Mouse (Mus musculus) MEL (cell line): ENCODE data around the gene Prr3. TPM values are rescaled to one million over a fixed set of nuclear protein-coding genes. Genes with fewer than 3 reads are reported as not detected.
A peak's percentile ranks its signal among the peaks of the same experiment; 100 is the strongest.

ENCODE experiments used
- DNase-seq: peaks from one replicate; pipeline ENCODE4 v3.0.0; 2011; ENCODE audit warnings: low read depth, low spot score
- H3K27ac ChIP-seq: 2 replicates; pipeline ENCODE4 v1.5.1; 2012; ENCODE audit warnings: low read depth, mild to moderate bottlenecking, control low read depth, low read length, moderate library complexity; ENCODE audit not compliant: control insufficient read depth
- H3K27me3 ChIP-seq, 2 experiments: fragments of 150-350 bp in 1 of 2; sonication (generic) in 1 of 2; 2 replicates each; pipeline ENCODE4 v1.6.1; 2012; ENCODE audit warnings: low read length in 2 of 2, mild to moderate bottlenecking in 2 of 2, improper control_type of control experiment in 1 of 2, moderate library complexity in 1 of 2; ENCODE audit not compliant: insufficient read depth in 2 of 2, control insufficient read depth in 1 of 2
- H3K36me3 ChIP-seq, 2 experiments: 2 replicates each; pipeline ENCODE4 v1.6.1; 2012 to 2014; ENCODE audit warnings: low read length in 2 of 2, improper control_type of control experiment in 1 of 2, inconsistent platforms in 1 of 2, mild to moderate bottlenecking in 1 of 2; ENCODE audit not compliant: insufficient read depth in 2 of 2, control insufficient read depth in 1 of 2
- H3K4me1 ChIP-seq, 2 experiments: fragments of 150-350 bp in 1 of 2; sonication (generic) in 1 of 2; 2 replicates each; pipeline ENCODE4 v1.6.1; 2012; ENCODE audit warnings: low read length in 2 of 2, improper control_type of control experiment in 1 of 2, mild to moderate bottlenecking in 1 of 2; ENCODE audit not compliant: insufficient read depth in 2 of 2, control insufficient read depth in 1 of 2
- H3K4me3 ChIP-seq, 2 experiments: fragments of 150-350 bp in 1 of 2; sonication (generic) in 1 of 2; 2 replicates each; pipeline ENCODE4 v1.5.1; 2012; ENCODE audit warnings: low read depth in 2 of 2, low read length in 2 of 2, mild to moderate bottlenecking in 2 of 2, moderate library complexity in 2 of 2, control low read depth in 1 of 2, improper control_type of control experiment in 1 of 2; ENCODE audit not compliant: control insufficient read depth in 1 of 2, insufficient read depth in 1 of 2
- H3K79me2 ChIP-seq: 2 replicates; pipeline ENCODE4 v1.6.1; 2012; ENCODE audit warnings: mild to moderate bottlenecking, low read length, moderate library complexity; ENCODE audit not compliant: control insufficient read depth, poor library complexity, insufficient read depth
- H3K9ac ChIP-seq: 2 replicates; pipeline ENCODE4 v1.6.1; 2012; ENCODE audit warnings: low read depth, mild to moderate bottlenecking, control low read depth, low read length, moderate library complexity; ENCODE audit not compliant: control insufficient read depth, poor library complexity, severe bottlenecking
- H3K9me3 ChIP-seq: fragments of 150-350 bp; sonication (generic); replicated peaks from 2 replicates; pipeline ENCODE4 v1.6.1; 2012; ENCODE audit warnings: mild to moderate bottlenecking, low read length, improper control_type of control experiment, moderate library complexity; ENCODE audit not compliant: insufficient read depth
- BHLHE40 ChIP-seq: IDR thresholded peaks from 2 replicates; pipeline ENCODE4 v1.6.1; 2012; ENCODE audit warnings: low read depth, mild to moderate bottlenecking, inconsistent platforms, low read length, improper control_type of control experiment, borderline replicate concordance
- CHD2 ChIP-seq: IDR thresholded peaks from 2 replicates; pipeline ENCODE4 v1.6.1; 2011; ENCODE audit warnings: low read length, improper control_type of control experiment
- CTCF ChIP-seq, 3 experiments: IDR thresholded peaks in 2 of 3; conservative IDR thresholded peaks in 1 of 3; 2 replicates each; pipeline ENCODE4 v1.5.1; 2011 to 2012; ENCODE audit warnings: low read length in 3 of 3, low read depth in 2 of 3, mild to moderate bottlenecking in 2 of 3, improper control_type of control experiment in 1 of 3, inconsistent platforms in 1 of 3, mixed read lengths in 1 of 3, moderate library complexity in 1 of 3; ENCODE audit not compliant: control insufficient read depth in 1 of 3, insufficient read depth in 1 of 3, poor library complexity in 1 of 3, severe bottlenecking in 1 of 3
- E2F4 ChIP-seq: IDR thresholded peaks from 2 replicates; pipeline ENCODE4 v1.6.1; 2011; ENCODE audit warnings: low read depth, low read length, improper control_type of control experiment, borderline replicate concordance
- ELF1 ChIP-seq: IDR thresholded peaks from 2 replicates; pipeline ENCODE4 v1.6.1; 2014; ENCODE audit warnings: low read depth, mild to moderate bottlenecking, inconsistent platforms, low read length, improper control_type of control experiment, moderate library complexity
- ETS1 ChIP-seq: IDR thresholded peaks from 2 replicates; pipeline ENCODE4 v1.6.1; 2012; ENCODE audit warnings: low read depth, mild to moderate bottlenecking, inconsistent platforms, low read length, improper control_type of control experiment, moderate library complexity
- GABPA ChIP-seq: IDR thresholded peaks from 2 replicates; pipeline ENCODE4 v1.6.1; 2012; ENCODE audit warnings: low read depth, mild to moderate bottlenecking, inconsistent platforms, low read length, improper control_type of control experiment, moderate library complexity
- GATA1 ChIP-seq: IDR thresholded peaks from 2 replicates; pipeline ENCODE4 v1.6.1; 2011; ENCODE audit warnings: low read depth, low read length, improper control_type of control experiment
- HCFC1 ChIP-seq: IDR thresholded peaks from 2 replicates; pipeline ENCODE4 v1.6.1; 2012; ENCODE audit warnings: low read depth, mild to moderate bottlenecking, inconsistent platforms, low read length, improper control_type of control experiment, moderate library complexity
- JUND ChIP-seq: IDR thresholded peaks from 2 replicates; pipeline ENCODE4 v1.6.1; 2011; ENCODE audit warnings: low read depth, mild to moderate bottlenecking, improper control_type of control experiment, low read length
- KAT2A ChIP-seq: conservative IDR thresholded peaks from 2 replicates; pipeline ENCODE4 v1.6.1; 2012; ENCODE audit warnings: low read depth, low read length, improper control_type of control experiment, inconsistent platforms
- MAFK ChIP-seq: IDR thresholded peaks from 2 replicates; pipeline ENCODE4 v1.6.1; 2011; ENCODE audit warnings: low read depth, mild to moderate bottlenecking, low read length, improper control_type of control experiment, borderline replicate concordance
- MAX ChIP-seq: IDR thresholded peaks from 2 replicates; pipeline ENCODE4 v1.6.1; 2011; ENCODE audit warnings: low read length, improper control_type of control experiment
- MAZ ChIP-seq: IDR thresholded peaks from 2 replicates; pipeline ENCODE4 v1.6.1; 2012; ENCODE audit warnings: low read depth, mild to moderate bottlenecking, inconsistent platforms, low read length, improper control_type of control experiment
- MXI1 ChIP-seq: IDR thresholded peaks from 2 replicates; pipeline ENCODE4 v1.6.1; 2011; ENCODE audit warnings: mild to moderate bottlenecking, low read depth, low read length, improper control_type of control experiment
- MYC ChIP-seq: IDR thresholded peaks from 2 replicates; pipeline ENCODE4 v1.6.1; 2011; ENCODE audit warnings: low read depth, mild to moderate bottlenecking, low read length, improper control_type of control experiment, moderate library complexity
- NELFE ChIP-seq: IDR thresholded peaks from 2 replicates; pipeline ENCODE4 v1.6.1; 2011; ENCODE audit warnings: low read depth, low read length, improper control_type of control experiment
- NRF1 ChIP-seq: IDR thresholded peaks from 2 replicates; pipeline ENCODE4 v1.6.1; 2014; ENCODE audit warnings: low read depth, mild to moderate bottlenecking, inconsistent platforms, low read length, improper control_type of control experiment, moderate library complexity; ENCODE audit not compliant: poor library complexity, insufficient read depth, severe bottlenecking
- POLR2A ChIP-seq, 2 experiments: IDR thresholded peaks; 2 replicates each; pipeline ENCODE4 v1.6.1; 2011 to 2012; ENCODE audit warnings: low read length in 2 of 2, mild to moderate bottlenecking in 2 of 2, control low read depth in 1 of 2, improper control_type of control experiment in 1 of 2, low read depth in 1 of 2, moderate library complexity in 1 of 2; ENCODE audit not compliant: control insufficient read depth in 1 of 2, insufficient read depth in 1 of 2, poor library complexity in 1 of 2
- POLR2AphosphoS2 ChIP-seq: IDR thresholded peaks from 2 replicates; pipeline ENCODE4 v1.6.1; 2011; ENCODE audit warnings: low read length, improper control_type of control experiment
- POLR2AphosphoS5 ChIP-seq: IDR thresholded peaks from 2 replicates; pipeline ENCODE4 v1.6.1; 2012; ENCODE audit warnings: low read depth, borderline replicate concordance, mild to moderate bottlenecking, inconsistent platforms, low read length, moderate library complexity, mixed read lengths
- RAD21 ChIP-seq: IDR thresholded peaks from 2 replicates; pipeline ENCODE4 v1.6.1; 2011; ENCODE audit warnings: mild to moderate bottlenecking, low read depth, low read length, improper control_type of control experiment
- RCOR1 ChIP-seq: IDR thresholded peaks from 2 replicates; pipeline ENCODE4 v1.6.1; 2012; ENCODE audit warnings: low read depth, mild to moderate bottlenecking, inconsistent platforms, low read length, improper control_type of control experiment
- TAL1 ChIP-seq: IDR thresholded peaks from 2 replicates; pipeline ENCODE4 v1.6.1; 2012; ENCODE audit warnings: mild to moderate bottlenecking, inconsistent platforms, low read length, moderate library complexity, mixed read lengths
- TBP ChIP-seq: IDR thresholded peaks from 2 replicates; pipeline ENCODE4 v1.8.0; 2011; ENCODE audit warnings: low read depth, low read length, improper control_type of control experiment
- UBTF ChIP-seq: IDR thresholded peaks from 2 replicates; pipeline ENCODE4 v1.6.1; 2012; ENCODE audit warnings: low read depth, mild to moderate bottlenecking, inconsistent platforms, low read length, improper control_type of control experiment, moderate library complexity, borderline replicate concordance; ENCODE audit not compliant: insufficient read depth
- USF1 ChIP-seq: IDR thresholded peaks from 2 replicates; pipeline ENCODE4 v1.6.1; 2014; ENCODE audit warnings: low read depth, mild to moderate bottlenecking, inconsistent platforms, low read length, improper control_type of control experiment, moderate library complexity
- USF2 ChIP-seq, 2 experiments: IDR thresholded peaks; 2 replicates each; pipeline ENCODE4 v1.6.1; 2011 to 2012; ENCODE audit warnings: improper control_type of control experiment in 2 of 2, low read length in 2 of 2, borderline replicate concordance in 1 of 2, inconsistent platforms in 1 of 2, low read depth in 1 of 2, mild to moderate bottlenecking in 1 of 2; ENCODE audit not compliant: insufficient read depth in 1 of 2
- ZC3H11A ChIP-seq: IDR thresholded peaks from 2 replicates; pipeline ENCODE4 v1.6.1; 2012; ENCODE audit warnings: low read depth, mild to moderate bottlenecking, inconsistent platforms, low read length, improper control_type of control experiment
- ZKSCAN1 ChIP-seq: IDR thresholded peaks from 2 replicates; pipeline ENCODE4 v1.6.1; 2012; ENCODE audit warnings: low read depth, mild to moderate bottlenecking, inconsistent platforms, low read length, improper control_type of control experiment, moderate library complexity
- ZMIZ1 ChIP-seq: IDR thresholded peaks from 2 replicates; pipeline ENCODE4 v1.6.1; 2012; ENCODE audit warnings: low read depth, mild to moderate bottlenecking, inconsistent platforms, low read length, improper control_type of control experiment, moderate library complexity
- ZNF384 ChIP-seq: IDR thresholded peaks from 2 replicates; pipeline ENCODE4 v1.6.1; 2012; ENCODE audit warnings: low read depth, mild to moderate bottlenecking, inconsistent platforms, low read length, improper control_type of control experiment
- polyA plus RNA-seq, 2 experiments: library from polyadenylated mRNA; stranded (reverse) in 1 of 2; unstranded in 1 of 2; fragments of >175 nt in 1 of 2; fragments of >200 nt in 1 of 2; gene quantifications; 2 replicates each; pipeline versions ENCODE4 v1.2.1 to v1.2.4; 2012; ENCODE audit warnings: low replicate concordance in 2 of 2, low read depth in 1 of 2; ENCODE audit not compliant: insufficient read length in 2 of 2, insufficient read depth in 1 of 2, missing spikeins in 1 of 2
- total RNA-seq: library from RNA; depleted of rRNA; stranded (reverse); fragments of 300-350 nt; gene quantifications from 2 replicates; pipeline ENCODE4 v1.2.3, GENCODE M21; 2012

Prr3 gene
- total and polyA plus RNA-seq, 3 experiments, result 13.8 to 48.1 TPM; not detected in 1

DNA sequence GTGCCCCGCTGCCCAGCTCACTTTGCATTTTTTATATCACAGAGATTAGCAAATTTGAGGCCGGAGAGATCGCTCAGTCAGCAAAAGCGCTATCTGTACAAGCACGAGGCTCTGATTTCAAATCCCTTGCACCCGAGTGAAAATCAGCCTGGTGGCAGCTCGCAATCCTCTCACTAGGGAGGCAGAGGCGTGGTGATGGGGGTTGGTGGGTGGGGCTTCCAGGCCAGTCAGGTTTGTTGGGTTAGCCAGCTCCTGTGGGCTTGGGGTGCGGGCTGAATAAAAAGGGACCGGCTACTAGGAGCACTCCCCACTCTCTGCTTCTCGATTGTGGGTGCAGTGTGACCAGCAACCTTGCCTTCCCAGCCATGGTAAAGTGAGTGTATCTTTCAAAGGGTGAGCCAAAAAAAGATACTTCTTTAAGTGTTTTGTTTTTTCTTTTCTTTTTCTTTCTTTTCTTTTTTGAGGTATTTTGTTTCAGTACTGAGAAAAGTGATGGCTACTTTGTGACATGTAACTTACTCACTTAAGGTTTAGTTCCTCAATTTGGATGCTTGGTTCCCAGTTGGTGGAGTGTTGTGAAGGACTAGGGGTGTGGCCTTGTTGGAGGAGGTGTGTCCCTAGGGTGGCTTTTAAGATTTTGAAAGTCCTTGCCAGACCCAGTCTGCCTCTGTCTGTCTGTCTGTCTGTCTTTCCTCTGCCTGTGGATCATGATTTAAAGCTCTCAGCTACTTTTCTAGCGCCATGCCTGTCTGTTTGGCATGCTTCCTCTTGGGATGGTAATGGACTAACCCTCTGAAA, 17.9 kb upstream of the Prr3 start (continued):
- TF ChIP-seq UBTF (no peak), NRF1 (no peak), ELF1 (no peak), ZMIZ1 (no peak), E2F4 (no peak), ETS1 (peak; percentile 58; the same call in 1 of the 2 replicates), KAT2A (no peak), BHLHE40 (no peak; the same call in 1 of the 2 replicates)

DNA sequence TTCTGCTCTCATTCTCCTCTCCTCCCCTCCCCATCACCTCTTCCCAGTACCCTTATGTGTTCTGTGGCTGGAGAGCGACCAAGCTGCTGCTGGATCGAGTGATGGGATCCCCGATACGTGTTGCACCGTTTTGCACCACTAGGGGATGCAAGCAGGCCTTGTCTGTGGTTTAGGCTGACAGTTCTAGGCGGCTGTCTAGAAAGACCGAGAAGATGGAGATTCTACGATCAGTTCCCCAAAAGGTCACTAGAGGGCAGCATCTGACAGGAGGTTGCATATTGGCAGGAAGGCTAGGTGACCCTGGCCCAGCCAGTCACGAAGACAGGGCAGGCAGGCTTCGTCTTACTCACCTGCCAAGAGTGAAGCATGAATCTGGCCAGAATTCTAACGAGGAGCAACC, 16.9 kb upstream of the Prr3 start:
- peaks cover 0 to 41% of the 10 kb centered on the region in 2 experiments; a peak in 3 of 4 replicates for H3K36me3 ChIP-seq
- no peaks in the 10 kb centered on the region for H3K9me3 ChIP-seq
- peaks cover 45% of the 10 kb centered on the region for H3K79me2 ChIP-seq
- peaks cover 25 to 33% of the 10 kb centered on the region in 2 experiments for H3K4me1 ChIP-seq
- H3K9ac ChIP-seq, result peak overlapping the region; percentile 15; the same call in 1 of the 2 replicates
- H3K27ac ChIP-seq, result no peak overlapping the region
- H3K27me3 ChIP-seq, result no peaks in the 10 kb centered on the region
- DNase-seq, result peak; percentile 98
- H3K4me3 ChIP-seq, result no peak overlapping the region
- TF ChIP-seq ZMIZ1 (no peak), GATA1 (no peak), RAD21 (no peak; the same call in none of the 2 replicates), MAX (no peak; the same call in 1 of the 2 replicates), CHD2 (no peak), HCFC1 (peak; percentile 59), MXI1 (peak; percentile 88), CTCF (IDR thresholded peaks at IDR 0.05 in 2 of 3, conservative IDR thresholded peaks at IDR 0.05 in 1 of 3; ENCODE audit: control insufficient read depth in 1 of 3, insufficient read depth in 1 of 3, low read depth in 2 of 3, low read length in 3 of 3, poor library complexity in 1 of 3, severe bottlenecking in 1 of 3) (peak; percentile 64 to 100 (median 100)), ZKSCAN1 (no peak), TAL1 (no peak), POLR2A (IDR thresholded peaks at IDR 0.05; ENCODE audit: control insufficient read depth in 1 of 2, insufficient read depth in 1 of 2, low read depth in 1 of 2, low read length in 2 of 2, poor library complexity in 1 of 2) (0 out of 4 replicates have a peak, but pooled peaks of 1 of the 2 experiments have one; percentile 36), MAFK (no peak), USF1 (no peak), GABPA (no peak), ZC3H11A (peak; percentile 99), E2F4 (no peak), USF2 (IDR thresholded peaks at IDR 0.05; ENCODE audit: borderline replicate concordance in 1 of 2, insufficient read depth in 1 of 2, low read depth in 1 of 2, low read length in 2 of 2) (no peak), TBP (0 out of 2 replicates have a peak, but pooled peaks have one; percentile 37), MAZ (peak; percentile 57), UBTF (no peak), MYC (0 out of 2 replicates have a peak, but pooled peaks have one; percentile 40), ZNF384 (0 out of 2 replicates have a peak, but pooled peaks have one; percentile 32), POLR2AphosphoS2 (0 out of 2 replicates have a peak, but pooled peaks have one; percentile 19), POLR2AphosphoS5 (no peak), RCOR1 (peak; percentile 48; the same call in 1 of the 2 replicates), BHLHE40 (0 out of 2 replicates have a peak, but pooled peaks have one; percentile 23), JUND (no peak), NRF1 (no peak), NELFE (no peak)
